Mouse (Mus musculus) urinary bladder, postnatal 36 days (tissue): ENCODE measurements around the gene Plcg1.
A peak's percentile ranks its signal among the peaks of the same experiment; 100 is the strongest.

Experiments
- DNase-seq, 2 experiments: peaks; one replicate each; pipeline ENCODE4 v3.0.0; 2022; ENCODE audit warnings: low spot score in 2 of 2, mixed read lengths in 1 of 2

Gene Plcg1

DNA sequence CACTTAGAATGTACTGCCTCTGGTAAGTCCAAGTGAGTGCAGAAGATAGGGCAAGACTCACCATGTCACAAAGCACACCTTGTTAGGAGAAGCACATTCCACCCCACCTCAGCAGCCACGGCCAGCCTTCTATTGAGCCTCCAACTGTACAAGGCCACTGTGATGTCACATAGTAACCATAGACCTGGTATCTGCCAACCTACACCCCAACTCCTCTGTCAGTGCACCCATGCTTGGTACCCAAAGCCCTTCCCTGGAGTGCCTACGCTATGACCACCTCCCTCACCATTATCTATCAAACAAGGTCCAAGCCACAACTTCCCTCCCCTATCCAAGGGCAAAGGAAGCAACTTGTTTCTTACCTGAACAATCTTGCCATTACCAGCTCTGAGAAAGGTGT, 37.9 kb downstream of the Plcg1 start:
- no peak for DNase-seq

DNA sequence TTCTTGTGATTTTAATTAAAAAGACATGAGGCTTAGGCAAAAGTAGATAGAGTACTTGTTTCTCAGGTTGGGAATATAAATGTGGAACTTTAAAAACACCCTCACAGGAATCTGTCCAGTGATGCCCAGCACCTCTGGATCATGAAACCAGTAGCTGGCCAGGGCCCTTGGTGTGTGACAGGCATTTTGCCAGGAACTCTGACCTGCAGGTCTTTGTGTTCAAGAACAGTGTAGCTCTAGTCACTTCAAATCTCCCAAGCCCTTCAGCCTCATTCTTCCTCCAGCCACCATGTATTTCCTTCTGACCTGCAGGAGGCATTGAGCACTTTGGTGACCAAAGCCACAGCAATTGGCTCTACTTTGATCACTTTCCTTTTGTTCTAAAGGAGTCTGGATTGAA, 39.3 kb downstream of the Plcg1 start:
- no peak for DNase-seq

DNA sequence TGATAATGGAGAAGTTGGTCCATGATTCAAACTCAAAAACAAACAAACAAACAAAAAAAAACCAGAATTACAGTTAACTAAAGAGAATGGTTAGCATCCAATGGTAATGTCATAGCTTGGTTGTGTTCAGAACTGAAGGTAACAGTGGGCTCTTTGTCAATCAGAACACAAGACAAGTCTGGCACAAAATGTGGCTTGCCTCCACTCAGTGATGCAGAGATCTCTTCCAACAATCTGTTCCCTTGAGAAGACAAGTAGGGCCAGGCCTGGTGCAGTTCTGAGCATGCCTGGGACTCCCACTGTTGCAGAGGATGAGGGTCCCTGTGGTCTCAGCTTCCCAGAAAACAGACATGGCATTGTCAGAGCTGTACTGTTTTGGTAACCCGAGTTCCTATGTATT, 39.8 kb downstream of the Plcg1 start:
- no peak for DNase-seq

DNA sequence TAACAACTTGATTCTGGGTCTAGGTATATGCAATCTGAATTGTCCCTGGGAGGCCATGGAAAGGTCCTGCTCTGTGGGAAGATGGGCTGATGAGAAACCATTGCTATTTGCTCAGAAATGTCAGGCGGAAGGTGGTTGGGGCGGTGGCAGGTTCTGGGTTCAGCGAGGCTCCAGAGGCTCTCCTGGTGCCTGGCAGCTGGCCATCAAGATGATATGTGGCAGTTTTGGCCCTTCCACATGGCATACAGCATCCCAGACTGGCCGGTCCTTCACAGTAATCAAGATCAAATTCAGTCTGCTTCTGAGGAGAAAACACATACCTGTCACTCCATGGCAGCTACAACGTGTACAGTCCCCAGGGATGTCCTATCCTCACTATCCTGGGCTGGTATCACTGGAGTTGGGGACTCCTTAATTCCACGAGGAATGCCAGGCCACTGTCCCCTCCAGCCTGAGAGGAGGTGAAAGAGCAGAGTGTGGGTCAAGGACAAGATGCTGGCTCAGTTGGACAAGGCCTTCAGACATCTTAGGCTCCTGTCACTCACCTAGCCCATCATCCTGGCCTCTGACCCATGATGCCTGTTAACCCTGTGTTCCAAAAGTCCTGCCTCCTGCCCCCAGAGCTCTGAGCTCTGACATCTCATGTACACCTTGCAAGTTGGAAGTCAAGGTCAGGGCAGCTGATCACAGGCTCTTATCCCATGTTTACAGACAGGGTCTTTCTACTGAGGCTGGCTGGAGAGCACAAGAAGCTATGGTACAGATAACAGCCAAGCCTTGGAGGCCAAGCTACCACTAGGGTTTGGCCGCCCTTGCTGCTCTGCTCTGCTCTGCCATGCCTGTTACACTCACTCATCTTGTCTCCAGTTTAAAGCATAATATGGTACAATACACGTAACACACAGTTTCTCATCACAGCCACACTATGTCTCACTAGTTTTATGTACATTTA, 40.5 kb downstream of the Plcg1 start:
- DNase-seq: no peak

DNA sequence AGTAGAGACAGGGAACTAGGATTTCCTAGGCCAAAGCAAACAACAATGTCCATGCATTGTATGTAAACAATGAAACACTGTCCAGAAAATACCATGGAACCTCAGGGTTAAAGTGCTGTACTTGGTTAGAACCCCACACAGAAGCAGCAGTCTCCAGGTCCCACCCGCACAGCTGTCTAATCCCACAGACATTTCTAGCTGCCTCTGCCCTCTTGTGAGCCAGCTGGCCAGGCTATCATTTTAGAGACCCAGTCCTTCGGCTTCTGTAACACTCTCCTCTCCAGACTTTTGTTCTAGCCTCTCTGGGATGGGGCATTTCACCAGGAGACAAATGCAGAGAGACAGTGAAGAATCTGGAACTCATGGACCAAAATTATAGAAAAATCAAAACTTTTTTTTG, 46.9 kb downstream of the Plcg1 start:
- DNase-seq: no peak

DNA sequence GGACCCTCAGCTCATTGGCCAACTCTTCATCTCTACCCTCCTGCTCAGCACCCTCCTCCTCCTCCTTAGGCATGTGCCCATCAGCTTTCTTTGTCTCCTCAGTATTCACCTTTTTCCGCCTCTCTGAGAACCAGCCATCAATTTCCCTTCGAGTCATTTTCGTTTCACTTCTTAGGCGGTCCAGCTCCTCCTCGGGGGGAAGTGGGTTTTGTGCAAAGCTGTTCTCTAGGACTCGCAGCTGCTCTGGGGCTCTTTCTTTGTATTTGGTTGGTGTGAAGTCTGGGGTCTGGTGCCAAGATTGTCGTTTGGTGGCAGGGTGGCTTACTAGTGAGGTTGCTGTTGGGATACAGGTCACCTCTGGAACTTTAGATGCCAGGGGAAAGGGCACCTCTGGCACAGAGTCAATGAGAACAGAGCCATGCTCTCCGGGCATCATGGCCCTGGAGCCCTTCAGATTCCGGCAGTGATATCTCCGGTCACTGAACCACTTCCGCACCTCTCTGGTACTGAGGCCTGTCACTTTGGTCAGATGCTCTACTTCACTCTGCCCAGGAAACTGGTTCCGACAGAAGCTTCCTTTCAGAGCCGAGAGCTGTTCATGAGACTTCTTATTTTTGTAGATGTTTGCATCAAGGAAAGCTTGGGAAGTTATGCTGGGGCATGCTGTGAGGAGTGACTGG, 49.2 kb downstream of the Plcg1 start:
- no peak for DNase-seq

DNA sequence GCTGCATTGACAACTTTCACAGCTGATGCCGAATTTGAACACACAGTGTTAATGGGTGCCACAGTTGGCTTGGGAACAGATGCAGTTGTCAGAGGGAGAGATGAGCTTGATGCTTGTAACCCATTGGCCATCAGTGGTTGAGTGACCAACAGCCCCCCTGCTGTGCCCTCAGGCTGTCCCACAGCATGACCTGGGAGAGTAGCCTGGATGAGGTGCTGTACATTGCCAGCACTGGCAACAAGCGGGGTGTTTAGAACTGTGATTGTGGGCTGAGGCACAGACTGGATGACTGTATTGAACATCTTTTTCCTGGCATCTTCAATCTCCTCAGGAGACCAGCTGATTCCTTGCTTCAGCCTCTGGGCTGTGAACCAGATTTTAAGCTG, 49.7 kb downstream of the Plcg1 start:
- DNase-seq: no peak

DNA sequence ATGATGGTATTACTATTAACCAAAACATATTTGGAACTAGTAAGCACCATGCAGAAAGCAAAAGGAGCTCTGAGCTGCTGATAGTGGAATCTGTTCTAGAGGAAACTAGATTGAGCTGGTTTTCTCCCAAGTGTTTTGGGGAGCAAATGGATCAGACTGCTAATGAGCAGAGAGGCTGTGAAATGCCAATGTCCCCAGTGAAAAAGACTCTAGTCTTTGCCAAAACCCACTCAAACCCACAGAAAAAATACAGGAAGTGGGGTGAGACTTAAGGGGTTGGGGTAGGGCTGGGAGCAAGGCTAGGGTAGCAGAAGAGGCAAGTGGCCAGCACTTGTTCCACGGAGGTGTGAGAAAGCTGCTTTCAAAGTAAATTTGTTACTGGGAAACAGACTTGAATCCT, 55.2 kb downstream of the Plcg1 start:
- DNase-seq: no peak

DNA sequence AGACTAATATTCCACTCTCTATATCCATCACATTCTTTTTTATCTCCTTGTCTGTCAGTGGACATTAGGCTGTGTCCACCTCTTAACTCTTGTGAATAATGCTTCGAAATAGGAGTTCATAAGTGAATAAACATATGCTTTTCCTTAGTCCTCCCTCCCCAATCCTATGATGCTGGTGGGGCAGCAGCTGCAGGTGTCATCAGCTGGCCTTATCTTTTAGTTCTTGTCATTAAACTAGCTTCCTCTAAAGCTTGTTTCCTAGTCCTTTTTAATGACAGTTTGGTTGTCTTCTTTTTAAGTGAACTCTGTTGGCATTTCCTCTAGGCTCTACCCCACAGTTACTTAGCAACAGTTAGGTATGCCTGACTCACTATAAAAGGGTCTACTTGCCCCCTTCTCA, 57.9 kb downstream of the Plcg1 start:
- DNase-seq: no peak

DNA sequence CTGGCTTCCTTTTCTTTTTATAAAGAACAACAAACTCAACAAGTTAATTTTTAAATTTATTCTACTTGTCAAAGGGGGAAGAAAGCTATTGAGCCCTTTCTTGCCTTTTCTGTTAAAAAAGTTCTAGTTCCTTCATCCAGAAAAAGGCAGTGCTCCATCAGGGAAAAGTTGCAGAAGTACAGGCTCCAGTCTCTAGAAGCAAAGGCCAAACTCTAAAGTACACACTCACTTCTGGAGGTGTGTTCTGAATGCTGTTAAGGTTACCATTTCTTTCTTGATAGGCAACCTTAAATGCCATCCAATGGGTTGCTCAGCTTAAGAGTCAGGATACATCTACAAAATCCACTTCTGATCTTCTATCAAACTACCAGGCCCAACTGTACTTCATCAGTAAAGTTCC, 58.6 kb downstream of the Plcg1 start:
- no peak for DNase-seq

DNA sequence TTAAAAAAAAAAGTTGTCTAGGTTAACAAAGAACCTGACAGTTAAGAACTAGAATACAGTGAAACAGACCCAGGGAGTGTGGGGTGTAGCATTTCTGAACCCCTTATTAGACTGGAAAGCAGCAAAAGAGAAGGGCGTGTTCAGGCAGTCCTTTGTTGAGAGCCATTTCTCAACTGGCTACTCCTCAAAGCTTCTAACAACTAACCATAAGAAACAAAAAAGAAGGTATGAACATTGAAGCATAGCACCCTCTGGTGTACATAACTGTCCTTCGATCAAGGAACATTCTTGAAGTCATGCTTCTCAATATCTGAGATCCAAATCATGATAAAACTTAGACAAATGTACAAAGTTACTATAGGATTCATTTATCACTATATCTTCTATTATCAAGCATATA, 62.0 kb downstream of the Plcg1 start:
- no peak for DNase-seq

DNA sequence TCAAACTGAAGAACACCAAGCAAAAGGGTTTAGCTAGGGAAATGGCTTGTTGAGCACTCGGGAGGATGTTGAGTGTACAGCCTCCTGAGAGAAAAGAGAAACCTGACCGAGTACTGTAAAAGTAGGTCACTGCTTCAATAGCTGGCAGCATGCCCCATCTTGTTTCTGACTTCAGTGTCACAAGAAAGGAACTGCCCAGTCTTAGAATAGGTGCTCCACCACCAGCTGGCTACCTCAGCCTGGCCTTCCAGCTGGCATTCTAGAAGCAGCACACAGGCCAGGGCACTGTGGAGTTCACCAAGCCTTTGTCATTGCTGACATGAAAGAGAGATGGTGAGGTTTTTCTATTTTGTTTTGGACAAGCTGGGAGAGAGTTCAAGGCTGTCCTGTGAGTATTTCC, 65.9 kb downstream of the Plcg1 start:
- DNase-seq: peak; percentile 56 to 77

DNA sequence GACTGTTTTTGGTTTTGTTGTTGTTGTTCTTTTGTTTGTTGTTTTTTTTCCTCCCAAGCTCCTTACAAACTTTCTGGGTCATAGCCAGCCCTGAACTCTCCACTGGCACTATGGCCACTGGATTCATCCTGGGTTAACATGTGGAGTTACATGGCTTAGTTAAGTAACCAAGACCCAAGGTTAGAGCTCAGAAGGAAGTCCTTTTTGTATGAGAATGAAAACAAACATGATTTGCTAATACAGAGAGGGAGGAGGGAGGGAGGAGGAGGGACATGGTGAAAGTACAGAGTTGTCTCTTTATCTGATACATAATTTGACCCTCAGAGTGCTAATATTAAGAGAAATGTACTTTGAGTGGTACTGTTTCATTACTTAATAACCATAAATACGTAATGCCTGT, 67.1 kb downstream of the Plcg1 start:
- no peak for DNase-seq

DNA sequence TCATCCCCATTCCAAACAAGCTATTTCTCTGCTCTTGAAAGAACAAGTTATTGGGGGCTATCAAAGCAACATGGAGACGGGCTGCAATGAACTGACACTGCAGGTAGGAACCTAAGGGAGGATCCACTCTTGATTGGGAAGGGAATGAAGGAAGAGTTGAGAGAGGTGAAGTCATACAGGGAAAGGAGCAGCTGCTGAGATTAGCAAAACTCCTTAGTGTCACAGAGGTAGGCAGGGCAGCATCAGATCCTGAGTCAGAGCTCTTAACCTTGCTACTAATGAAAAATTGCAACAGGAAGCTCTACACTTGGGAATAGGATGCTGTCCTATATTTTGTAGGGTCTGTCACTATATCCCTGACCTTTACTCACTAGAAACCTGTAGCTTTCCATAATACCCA, 69.9 kb downstream of the Plcg1 start:
- no peak for DNase-seq

DNA sequence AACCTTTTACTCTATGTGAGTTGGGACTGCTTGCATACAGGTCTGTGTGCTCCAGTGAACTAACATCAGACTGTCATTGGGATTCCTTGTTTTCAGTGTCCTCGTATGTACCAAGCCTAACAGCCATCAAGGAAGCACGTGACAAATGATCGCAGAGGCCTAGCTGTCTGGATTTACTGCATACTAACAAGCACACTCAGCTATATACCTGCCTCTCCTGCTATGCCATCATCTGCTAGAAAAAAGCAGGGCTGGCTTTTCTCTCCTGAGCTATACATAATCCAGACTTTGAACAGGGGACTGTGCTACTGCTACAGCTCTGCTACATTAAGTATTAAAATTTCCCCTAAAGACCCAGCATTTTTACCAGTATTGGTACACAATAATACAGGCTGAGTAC, 71.2 kb downstream of the Plcg1 start:
- no peak for DNase-seq

DNA sequence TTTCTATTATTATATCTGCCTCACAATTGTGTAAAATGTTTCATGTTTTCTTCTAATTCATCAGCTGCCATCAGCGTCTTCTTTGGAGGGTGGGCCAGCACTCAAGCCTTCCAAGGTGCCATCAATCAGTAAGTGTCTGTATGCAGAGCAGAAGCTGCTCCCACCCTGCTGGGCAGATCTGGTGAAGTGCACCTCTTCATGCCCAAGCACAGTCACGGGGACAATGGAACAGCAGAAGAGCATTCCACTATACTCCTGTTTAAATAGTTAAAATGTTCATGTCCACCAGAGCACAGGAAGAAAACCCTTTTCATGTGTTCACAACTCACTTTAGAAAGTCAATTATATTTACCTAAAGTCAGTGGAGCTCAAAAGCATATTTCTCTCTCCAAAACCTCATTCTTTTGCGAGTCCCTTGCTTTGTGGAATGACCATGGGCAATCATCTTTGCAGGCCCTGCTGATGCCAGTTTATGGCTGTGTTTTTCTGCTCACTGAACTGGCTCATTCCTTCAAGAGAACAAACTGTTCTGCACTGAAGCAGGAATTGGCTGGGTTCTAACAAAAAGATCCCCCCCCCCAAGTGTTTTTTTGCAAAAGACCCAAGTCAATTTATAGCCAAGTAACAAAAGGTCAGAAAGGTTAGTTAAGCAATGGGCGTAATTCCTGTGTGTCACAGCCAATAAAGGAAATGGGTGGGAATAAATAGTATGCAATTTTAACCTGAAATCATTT, 73.9 kb downstream of the Plcg1 start:
- peak in 1 of 2 experiments; percentile 45 for DNase-seq

DNA sequence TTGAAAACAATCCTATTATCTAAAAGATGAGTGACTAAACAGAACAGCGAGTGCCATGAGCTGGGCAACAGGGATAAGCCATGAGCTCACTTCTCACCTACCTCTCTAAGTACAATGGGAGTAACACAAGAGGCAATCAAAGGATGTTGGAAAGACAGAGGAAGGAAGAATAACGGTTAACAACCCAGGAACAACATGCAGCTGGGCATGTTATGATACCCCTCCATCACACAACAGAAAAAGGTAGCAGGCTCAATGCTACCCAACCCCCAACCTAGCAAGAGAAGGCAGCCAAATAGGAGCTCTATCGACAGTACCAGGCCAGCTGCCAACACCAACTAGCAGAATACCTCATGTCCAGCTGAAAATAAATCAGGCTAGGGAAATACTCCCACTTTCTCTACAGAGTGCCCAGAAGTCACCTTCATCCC, 75.0 kb downstream of the Plcg1 start:
- peak in 1 of 2 experiments; percentile 57 for DNase-seq

DNA sequence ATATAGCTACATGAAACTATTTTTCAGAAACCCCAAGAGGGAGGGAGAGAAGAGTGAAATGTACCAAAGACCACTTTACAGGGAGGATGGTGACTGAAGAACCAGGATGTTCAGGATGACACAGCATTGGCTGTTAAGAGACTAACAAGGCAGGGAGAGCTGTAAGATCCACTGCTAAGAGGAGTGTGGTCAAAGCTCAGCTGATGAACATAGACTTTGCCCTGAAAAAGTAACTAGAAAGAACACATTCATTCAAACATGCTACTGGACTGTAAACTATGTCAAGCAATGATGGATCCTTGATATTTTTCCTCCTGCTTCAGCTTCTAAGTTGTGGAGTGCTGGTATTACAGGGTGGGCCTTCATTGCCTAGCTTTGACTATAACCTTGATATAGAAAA, 79.3 kb downstream of the Plcg1 start:
- no peak for DNase-seq

DNA sequence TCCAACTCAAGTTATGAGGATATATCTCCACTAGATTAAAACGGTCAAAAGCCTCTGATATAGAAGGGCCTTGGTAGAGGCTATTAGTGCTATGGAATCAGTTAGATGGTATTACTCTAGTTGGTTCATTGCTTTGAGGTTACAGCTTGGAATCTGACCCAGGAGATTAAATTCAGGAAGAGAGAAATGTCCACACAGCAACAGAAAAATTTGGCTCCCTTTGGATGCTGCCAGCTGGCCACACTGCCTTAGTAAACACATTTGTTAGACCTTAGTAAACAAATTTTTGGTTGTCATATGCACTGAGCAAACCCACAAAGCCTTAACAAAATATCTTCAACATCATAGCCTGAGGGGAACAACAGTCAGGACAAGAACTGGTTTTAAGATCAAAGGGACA, 79.7 kb downstream of the Plcg1 start:
- DNase-seq: no peak
